Mouse (Mus musculus) cerebellum, adult 11-12 months (tissue): Measurements from ENCODE around the gene Ift22.
"Not testable (repeated sequence)": the region's sequence is repeated elsewhere in the genome, so short reads cannot be mapped to it uniquely, and the experiment has no call there.

ENCODE experiments used
- DNase-seq: peaks from one replicate; pipeline ENCODE4 v3.0.0; 2022

The Ift22 gene

DNA sequence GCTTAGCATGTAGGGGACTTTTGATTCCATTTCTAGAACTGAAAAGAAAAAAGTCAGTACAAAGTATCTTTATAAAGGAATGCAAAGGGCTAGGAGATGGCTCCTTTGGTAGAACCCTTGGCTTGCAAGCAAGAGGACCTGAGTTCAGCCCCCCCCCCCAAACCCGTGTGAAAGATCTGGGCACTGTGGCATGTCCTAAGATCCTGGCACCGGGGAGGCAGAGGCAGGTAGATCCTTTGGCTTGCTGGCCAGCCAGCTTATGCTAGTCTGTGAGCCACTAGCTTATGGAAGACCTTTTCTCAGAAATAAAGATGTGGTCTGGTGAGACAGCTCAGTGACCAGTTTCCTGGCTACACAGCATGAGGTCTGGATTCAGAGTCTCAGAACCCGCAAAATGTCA, 6.2 kb downstream of the Ift22 start:
- DNase-seq, result no peak

DNA sequence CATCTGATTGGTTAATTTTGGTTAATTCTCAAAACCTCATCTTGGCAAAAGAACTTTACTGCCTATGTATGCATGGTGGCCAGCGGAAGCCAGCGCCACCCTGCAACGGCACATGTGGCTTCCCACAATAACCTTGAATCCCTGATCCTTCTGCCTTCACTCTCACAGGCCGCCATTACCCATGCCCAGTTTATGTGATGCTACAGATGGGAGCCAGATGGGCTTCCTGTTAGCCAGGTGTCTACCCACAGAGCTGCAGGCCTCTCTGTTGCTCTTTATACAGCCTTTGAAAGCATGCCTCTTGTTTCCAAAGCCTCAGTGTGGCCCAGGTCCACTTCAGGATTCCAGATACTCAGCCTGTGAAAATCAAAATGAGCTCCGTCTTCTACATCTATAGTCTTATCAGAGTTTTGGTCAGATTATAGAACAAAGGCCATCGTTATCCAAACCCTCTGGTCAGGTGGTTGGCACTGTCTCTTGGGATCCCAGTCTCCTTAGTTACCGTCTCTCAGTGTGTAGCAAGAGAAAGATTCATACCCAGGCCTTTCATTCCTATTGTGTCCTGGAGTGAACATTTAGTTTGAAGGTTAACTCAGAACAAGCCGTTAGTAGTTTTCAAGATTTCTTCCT, 9.8 kb downstream of the Ift22 start:
- DNase-seq, result no peak

DNA sequence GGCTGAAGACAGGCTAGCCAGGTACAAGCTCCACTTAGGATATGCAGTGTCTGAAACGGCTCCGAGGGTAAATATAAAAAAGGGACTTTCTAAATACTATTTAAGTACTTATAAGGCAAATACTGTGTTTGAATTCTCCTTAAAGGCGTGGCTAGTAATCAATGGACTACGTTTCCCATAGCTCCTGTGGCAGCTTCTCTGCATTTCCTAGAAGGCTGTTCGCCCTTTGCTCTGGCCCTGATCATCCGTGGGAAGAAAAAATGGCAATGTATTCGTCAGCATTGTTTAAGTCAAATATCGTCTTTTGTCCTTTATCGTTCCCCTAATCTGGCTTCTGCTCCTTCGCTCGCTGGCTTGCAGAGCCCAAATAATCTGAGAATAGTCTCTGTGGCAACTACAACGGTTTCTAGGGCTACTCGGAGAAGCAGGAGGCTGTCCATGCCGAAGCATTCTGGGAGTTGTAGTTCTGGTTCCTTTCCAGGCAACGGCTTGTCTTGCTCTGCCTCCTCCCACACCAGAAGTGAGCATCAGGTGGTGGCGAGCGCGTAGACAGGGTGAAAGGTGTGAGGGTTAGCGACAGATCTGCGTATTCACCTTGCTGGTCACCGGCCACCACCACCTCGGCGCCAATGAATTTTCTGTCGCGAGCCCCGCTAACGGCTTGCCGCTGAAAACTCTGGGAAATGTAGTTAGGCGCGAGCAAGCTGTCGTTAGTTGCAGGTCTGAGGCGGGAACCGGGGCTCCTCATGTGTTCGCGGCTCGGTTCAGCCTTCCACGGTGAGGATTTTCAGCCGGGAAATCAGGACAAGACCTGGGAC, 10.9 kb downstream of the Ift22 start:
- DNase-seq, result peak; percentile 81

DNA sequence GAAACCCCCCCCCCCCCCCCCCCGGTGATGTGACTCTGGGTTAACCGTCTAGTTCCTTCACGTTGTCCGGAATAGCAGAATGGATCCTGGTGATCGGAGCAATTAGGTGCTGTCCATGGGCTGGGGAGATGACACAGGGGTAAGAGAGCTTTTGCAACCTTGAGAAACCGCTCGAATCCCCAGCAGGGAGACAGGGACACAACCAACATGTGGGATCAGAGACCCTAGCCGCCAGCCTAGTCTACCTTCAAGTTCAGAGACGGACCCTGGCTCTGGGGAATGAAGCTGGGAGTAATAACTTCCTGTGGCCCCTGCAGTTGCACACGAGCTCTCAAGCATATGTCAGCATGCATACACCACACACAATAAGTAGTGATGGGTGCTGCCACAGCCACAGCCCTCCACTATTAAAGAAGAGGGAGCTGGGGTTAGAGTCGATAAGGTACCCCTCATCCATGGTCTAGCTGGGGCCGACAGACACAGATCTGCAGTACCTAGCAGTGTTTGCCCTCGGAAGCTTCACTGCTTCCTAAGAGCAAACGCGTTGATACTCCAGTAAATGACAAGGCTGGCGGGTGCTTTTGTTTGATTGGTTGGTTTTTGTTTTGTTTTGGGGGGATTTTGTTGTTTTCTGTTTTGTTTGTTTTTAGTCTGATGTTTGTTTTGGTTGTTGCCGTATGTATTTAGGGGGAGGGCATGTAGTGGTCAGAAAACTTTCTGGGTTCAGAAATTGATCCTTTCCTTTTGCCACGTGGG, 11.8 kb downstream of the Ift22 start:
- peak; percentile 45 for DNase-seq

DNA sequence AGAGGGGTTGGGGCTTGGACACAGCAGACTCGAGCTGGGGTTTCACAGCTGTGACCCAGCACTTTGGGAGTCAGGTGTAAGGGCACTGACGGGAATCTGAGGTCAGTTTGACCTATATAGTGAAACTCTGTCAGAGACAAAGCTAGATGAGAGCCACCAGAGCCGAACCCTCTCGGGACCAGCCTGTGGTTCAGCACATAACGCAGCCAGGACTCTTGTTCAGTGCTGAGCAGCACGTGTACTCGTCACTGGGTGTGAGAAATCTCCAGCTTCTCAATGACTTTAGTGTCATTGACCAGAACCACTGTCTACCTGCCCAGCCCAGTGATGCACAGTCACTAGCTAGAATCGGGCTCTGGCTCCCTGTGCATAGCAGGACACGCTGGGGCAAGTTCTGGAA, 14.9 kb downstream of the Ift22 start:
- DNase-seq, result no peak

DNA sequence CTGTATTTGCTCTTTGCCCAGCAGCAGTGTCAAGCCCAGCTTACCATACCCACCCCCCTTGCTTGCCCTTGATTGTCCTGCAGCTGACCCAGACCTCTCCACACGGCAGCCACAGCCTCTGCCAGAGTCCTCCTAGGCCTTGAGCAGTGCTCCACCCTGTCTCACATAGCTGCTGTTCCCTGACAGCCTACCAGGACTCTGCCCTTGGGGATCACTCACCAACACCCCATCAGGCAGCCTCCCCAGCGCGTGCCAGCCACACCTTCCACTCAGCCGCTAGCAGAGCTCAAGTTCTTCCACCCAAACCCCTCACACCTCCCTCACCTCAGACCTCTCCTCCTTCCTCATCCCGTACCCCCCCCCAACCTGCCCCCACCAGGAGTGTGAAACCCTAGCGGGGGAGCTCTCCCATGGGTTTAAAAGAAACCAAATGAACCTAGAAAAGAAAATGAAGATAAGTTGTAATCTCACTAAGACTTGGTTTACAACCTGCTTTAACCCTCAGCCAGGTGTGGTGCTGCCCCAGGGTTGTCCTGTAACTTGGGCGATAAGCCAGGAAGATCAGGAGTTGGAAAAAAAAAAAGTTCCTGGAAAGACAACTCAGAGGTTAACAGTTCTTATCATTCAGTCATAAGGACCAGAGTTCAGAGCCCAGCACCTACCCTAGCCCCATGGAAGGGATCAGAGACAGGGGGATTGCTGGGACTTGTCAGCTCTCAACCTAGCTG, 16.0 kb downstream of the Ift22 start:
- no peak for DNase-seq

DNA sequence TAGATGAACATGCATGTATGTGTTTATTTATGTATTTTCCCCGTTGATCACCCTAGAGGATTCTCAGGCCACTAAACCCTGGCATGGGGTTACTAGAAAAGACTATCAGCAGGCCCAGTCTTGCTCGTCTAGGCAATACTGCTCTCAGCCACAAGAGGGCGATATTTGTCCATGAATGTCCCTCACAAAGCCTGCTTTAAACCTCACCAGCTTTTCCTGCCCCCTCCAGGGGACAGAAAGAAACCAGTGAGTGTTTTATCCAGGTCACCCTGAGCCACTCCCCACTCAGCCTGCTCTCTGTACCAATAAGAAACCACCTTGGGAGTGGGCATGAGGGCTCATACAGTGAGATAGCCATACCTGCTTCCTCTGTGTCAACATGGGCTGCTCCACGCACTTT, 21.1 kb downstream of the Ift22 start:
- peak; percentile 66 for DNase-seq

DNA sequence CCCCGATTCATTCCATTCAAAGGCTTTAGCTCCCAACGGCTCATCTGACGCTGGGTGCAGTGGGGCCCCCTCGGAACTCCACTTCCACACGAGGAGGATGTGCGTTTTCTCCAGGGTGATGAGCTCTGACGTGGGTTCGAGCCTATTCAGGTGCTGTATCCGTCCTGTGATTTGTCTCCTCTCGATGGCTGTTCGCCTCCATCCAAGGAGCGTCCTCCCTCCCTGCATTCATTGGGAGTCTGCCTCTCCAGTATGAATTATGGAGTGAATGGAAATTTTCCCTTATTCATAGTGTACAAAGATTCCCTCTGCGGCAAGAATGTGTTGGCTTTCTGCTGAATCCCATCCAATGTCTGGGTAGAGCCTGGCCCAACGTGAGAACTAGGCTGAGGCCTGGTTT, 23.9 kb downstream of the Ift22 start:
- no peak for DNase-seq

DNA sequence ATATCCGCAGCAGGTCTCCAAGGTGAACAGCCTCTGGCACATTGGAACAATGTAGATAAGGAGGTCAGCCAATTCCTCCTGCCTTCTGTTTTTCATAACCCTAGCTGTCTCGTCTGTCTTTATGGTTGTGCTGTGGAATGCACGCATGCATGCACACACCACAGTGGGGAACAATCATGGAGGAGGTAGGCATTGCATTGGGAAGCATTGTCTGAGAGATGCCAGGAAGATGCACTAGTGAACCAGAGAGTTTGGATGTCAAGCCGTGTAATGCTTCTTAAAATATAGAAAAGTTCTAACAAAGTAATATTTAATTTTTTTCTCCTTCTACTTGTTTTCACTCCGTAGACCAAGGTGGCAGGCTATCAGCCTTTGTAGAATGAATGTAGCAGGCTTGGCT, 25.0 kb downstream of the Ift22 start:
- no peak for DNase-seq

DNA sequence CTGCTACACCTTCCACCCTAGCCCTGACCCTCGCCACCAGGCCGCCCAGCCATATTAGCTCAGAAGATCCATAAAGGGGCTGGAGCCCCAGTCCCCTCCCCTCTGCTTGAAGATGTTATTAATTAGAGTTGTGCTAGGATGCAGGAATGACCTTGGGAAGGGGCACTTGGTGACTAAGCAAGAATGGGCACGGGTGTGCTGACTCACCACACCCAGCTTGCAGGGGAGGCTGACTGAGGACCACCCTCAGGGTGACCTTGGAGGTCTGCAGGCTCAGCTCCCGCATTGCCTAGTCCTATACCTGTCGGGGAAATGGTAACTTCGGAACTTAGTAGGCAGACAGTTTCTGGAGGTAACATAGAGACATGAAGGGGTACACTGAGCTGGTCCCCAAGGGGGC, 26.0 kb downstream of the Ift22 start:
- DNase-seq, result no peak

DNA sequence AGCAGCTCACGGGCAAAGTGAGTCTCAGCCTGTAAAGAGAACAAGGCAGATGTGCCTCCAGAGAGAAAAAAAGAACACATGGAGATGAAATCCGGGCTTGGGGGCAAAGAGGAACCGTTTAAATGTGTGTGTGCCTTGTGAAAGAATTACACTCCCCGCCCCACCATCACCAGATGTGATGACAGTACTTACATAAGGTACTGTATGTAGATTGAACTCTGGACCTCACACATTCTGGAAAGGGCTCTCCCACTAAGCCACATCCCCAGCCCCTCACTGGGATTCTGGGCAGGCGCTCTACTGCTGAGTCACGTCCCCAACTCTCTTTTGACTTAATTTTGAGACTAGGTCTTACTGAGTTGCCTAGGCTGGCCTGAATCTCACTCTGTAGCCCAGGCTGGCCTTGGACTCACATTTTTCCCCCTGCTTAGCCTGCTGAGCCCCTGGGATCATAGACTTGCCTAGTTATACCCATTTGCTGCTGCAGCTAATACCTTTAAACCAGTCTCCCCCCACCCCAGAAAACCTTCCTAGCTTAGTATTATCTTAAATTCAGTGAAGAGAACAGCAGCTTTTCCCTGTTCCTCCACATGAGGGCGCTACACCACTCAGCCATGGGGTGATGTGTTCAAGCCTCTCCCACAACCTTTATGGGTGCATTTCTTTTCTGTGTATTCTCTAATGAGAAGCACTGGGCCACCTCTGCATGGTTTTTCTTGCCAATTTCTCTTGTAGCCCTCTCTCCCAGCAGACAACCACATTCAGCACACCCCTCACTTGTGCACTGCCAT, 28.1 kb downstream of the Ift22 start:
- no peak for DNase-seq

DNA sequence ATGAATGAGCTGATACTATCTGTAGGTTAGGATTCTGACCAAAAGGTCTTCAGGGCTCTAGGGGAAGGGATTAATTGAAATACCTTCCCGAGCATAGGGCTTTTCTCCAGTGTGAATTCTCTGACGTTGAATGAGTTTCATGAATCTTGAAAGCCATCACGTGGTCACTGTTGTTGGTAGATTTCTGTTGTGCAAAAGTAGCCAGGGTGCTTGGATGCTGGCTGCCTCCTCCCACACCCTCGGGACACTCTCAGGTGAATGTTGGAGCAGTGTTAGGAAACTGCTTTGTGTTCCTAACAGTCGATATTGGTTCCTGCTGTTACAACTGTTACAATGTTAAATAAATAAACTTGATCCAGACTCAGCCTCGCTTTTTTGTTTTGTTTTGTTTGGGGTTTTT, 28.8 kb downstream of the Ift22 start:
- DNase-seq, result no peak

DNA sequence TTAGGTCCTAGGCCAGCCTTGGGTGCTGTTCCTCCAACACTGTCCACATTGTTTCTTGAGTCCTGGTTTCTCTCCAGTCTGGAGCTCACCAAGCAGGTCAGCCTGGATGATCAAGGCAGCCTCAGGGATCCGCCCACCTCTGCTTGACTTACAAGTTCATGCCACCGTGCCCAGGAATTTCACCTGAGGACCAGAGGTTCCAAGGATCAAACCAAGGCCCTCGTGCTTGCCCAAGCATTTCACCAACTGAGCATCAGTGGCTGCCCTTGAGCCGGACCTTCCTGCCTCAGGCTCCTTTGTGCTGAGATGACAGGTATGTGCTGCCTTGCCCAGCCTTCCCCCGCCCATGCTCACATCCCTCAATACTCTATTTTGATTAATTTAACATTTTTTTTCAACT, 29.7 kb downstream of the Ift22 start:
- DNase-seq, result no peak

DNA sequence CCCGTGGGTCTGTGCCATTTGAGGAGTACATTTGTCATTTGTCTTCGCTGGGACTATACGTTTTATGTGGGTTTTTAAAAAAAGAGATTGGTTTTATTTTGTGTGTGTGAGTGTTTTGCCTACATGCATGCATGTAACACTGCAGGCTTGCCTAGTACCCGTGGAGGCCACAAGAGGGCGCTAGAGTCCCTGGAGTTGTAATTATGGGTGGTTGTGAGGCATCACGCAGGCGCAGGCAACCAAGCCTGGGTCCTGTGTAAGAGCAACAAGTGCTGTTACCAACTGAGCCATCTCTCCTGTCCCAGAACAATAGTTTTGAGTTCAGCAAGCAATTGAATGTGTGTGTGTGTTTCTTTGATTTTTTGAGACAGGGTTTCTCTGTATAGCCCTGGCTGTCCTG, 31.3 kb downstream of the Ift22 start:
- no peak for DNase-seq

DNA sequence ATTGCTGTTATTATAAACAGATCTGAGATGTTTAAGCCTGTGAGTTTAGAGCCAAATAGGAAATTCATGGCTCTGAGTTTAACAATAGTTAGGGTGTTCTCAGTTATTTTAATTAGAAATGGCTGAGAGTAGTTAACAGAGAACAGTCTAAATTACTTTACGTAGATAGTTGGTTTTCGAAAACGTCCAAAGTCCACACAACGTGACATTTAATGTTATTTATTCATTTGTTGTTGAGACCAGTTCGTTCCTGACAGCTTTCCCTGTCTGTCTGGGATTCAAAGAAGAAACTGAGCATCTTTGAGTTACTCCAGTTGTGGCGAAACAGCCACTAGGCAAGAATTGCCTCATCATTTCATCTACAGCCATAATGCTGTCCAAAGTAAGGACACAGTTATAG, 32.1 kb downstream of the Ift22 start:
- DNase-seq, result not testable (repeated sequence)

DNA sequence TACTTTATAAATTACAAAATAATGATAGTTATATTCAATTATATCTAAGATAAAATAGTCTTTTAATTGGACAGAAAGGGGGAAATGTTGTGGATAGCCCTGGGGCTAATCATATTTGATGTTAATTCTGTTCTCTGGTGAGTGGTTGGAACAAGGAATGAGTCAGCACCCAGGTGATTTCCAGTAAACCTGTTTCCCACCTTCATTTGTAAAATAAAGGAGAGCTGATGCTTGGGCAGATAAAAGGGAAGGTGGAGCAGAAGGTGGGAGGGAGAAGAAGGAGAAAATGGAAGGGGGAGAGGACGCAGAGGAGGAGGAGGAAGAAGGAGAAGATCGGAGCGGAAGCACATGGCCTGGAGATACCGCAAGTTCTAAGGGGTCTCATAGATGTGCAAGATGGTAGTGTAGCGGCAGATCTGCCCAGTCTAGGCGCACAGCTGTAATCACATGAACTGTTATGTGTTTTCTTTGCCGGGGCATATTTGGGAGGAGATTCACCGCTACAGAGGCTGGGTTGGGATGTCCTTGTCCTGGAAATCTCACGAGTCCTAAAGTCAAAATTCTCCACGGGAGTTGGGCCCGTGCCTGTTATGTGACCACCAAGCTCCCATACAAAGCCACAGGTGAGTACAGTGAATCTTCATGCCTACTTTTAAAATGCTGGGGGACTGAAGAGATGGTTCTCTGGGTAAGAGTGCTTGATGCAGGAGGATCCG, 33.1 kb downstream of the Ift22 start:
- DNase-seq, result no peak

DNA sequence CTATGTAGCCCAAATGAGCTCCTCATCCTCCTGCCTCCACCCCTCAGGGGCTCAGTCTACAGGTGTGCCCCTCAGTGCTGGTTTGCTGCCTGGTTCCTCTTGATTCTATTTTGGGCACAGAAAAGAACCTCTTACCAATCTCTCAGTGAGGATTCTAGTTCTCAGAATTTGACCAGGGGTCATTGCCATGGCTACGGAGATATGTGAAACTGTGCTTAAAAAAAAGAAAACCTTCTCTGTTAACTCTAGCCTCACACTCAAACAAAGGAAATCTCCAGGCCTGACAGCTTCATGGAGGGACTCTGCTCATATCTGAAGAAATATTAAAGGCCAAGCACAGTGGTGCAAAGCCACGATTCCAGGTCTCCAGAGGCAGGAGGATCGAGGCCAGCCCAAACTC, 34.8 kb downstream of the Ift22 start:
- DNase-seq, result no peak

DNA sequence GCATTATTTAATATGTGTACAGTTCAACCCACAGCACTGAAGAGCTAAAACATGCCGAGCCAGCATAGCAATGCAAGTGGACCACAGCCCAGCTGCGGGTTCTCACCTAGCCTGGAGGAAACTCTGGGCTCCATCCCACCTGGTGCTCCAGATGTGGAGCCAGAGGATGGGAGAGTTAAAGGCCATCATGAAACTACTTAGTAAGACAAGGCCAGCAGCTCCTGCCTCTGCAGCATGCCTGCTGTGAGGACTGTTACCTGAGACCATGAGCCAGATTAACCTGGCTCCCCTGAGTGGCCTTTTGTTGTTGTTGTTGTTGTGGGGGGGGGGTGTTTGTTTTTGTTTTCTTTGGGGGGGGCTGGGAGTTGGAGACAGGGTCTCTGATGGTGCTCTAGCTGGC, 35.4 kb downstream of the Ift22 start:
- DNase-seq, result no peak

DNA sequence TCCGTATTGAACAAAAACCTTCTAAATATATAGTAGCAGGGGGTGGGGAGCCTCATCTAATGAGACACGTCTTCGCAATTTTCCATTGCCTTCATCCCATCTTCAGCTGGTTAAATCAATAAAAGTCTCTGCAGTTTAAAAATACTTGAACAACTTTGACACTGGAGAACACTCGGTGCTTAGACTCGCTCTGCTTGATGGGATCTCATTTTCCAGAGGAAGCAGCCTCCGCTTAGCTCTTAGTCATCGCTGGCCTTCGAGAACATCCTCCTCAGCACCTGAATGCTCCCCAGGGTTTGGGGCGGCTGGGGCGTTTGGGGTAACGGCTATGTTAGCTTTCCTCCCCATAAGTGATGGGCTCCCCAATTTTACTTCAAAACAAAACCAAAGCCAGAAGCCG, 37.1 kb downstream of the Ift22 start:
- DNase-seq, result no peak

DNA sequence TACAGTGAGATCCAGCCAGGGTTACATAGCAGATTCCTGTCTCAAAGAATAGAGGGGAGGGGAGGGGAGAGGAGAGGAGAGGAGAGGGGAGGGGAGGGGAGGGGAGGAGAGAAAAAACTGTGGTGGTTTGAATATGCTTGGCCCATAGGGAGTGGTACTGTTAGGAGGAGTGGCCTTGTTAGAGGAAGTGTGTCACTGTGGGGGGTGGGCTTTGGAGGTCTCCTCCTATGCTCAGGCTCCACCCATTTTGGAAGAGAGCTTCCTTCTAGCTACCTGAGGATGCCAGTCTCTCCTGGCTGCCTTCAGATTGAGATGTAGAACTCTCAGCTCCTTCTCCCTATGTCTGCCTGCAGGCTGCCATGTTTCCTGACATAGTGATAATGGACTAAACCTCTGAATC, 39.9 kb downstream of the Ift22 start:
- DNase-seq, result no peak

DNA sequence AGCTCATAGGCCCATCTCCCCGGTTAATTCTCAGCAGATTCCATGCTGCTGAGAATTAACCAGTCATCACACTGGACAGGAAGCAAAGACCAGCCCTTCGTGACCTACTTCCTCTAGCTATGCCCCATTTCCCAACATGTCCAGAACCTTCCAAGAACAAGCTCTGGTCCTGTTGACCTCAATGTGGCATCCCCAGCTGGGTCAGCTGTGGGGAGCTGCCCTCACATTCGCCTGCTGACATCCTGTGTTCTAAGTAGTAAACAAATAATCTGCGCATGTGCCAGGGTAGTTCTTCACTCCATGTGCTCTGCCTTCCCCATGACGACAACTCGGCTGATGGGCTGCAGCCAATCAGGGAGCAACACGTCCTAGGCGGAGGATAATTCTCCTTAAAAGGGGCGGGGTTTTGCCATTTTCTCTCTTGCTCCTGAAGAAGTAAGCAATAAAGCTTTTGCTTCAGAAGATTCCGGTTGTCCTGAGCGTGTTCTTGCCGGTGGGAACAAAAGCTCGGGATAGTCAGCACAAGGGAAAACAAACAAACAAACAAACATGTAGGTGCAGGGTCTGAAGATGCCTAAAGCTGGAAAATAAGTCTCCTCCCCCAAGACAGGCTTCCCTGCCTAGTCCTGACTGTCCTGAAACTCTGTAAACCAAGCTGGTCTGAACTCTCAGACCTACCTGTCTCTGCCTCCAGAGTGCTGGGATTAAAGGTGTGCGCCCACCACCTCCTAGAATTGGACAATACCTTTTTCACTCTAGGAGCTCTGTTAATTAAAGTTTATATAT, 41.8 kb downstream of the Ift22 start:
- peak; percentile 20 for DNase-seq
